Mouse (Mus musculus): ENCODE data around the gene Mapre3.
A peak's percentile ranks its signal among the peaks of the same experiment; 100 is the strongest.

GRCm38 (mm10) chr5:30869405-30870130 lies 55.1 kb downstream of the Mapre3 start:
- no peak for TF ChIP-seq CTCF (IDR thresholded peaks at IDR 0.05; ENCODE audit: insufficient read depth, low read depth, low read length)
- TF ChIP-seq POLR2A (IDR thresholded peaks at IDR 0.05; ENCODE audit: insufficient read depth, low read depth, low read length), result peak; percentile 60; the same call in 1 of the 2 replicates
